Mouse (Mus musculus): ENCODE results near the gene Rasl10a. TPM values are rescaled to one million over a fixed set of nuclear protein-coding genes. Genes with fewer than 3 reads are reported as not detected.

Gene Rasl10a
- polyA plus RNA-seq, 1 experiment: 2.5 TPM

DNA sequence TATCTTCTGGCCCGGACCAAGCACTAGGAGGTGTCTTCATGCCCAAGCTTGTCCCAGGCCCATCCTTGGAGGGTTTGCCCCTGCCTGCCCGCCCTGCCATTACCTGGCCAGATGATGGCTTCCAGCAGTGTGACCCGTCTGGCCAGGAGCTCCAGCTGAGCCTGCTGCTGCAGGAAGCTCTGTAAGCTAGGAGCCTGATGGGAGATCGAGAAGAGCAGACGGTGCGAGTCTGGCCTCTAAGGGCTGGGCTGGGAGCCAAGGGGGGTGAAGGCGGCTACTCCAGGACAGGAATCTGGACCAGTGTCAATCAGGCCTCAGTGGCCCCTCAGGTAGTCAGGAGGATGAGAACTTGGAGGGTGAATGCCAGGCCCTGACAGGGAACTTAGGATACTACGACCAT is 51.5 kb downstream of the Rasl10a start:
- no peaks in the 10 kb centered on the region for H3K36me3 ChIP-seq (ENCODE audit: control insufficient read depth, insufficient read depth, low read length)
- H3K27me3 ChIP-seq (ENCODE audit: control insufficient read depth, insufficient read depth, low read length): no peaks in the 10 kb centered on the region
- H3K4me1 ChIP-seq (ENCODE audit: control insufficient read depth, insufficient read depth, low read length): peaks cover 8% of the 10 kb centered on the region
- H3K27ac ChIP-seq (ENCODE audit: control insufficient read depth, insufficient read depth, low read depth, low read length): peak overlapping the region; percentile 51
- peak overlapping the region; percentile 43 for H3K4me3 ChIP-seq (ENCODE audit: control insufficient read depth, low read depth, low read length)
- TF ChIP-seq POLR2A (IDR thresholded peaks at IDR 0.05; ENCODE audit: control insufficient read depth, low read depth, low read length): no peak
- TF ChIP-seq CTCF (IDR thresholded peaks at IDR 0.05; ENCODE audit: control insufficient read depth, insufficient read depth, insufficient replicate concordance, low read depth, low read length): no peak

Other genes with a start within 250 kb of the Rasl10a start
- 90.2 and 92.5 TPM in 2 replicates for gene Nf2, start 208.6 kb upstream of the Rasl10a start, polyA plus RNA-seq (2012; rRNA removed)
- 2.7 and 3.7 TPM in 2 replicates for gene Nipsnap1, start 184.2 kb upstream of the Rasl10a start, polyA plus RNA-seq (2012; rRNA removed)
- gene Thoc5, start 162.8 kb upstream of the Rasl10a start, polyA plus RNA-seq (2012; rRNA removed): 69.3 and 75.4 TPM in 2 replicates
- gene Nefh, start 110.1 kb upstream of the Rasl10a start, polyA plus RNA-seq (2012; rRNA removed): 0.94 and 1.0 TPM in 2 replicates
- 27.7 and 33.3 TPM in 2 replicates for gene Ap1b1, start 71.3 kb upstream of the Rasl10a start, polyA plus RNA-seq (2012; rRNA removed)
- gene Gas2l1, start 7.2 kb downstream of the Rasl10a start, polyA plus RNA-seq (2012; rRNA removed): 116 and 124 TPM in 2 replicates
- 232 and 237 TPM in 2 replicates for gene Rhbdd3, start 40.8 kb downstream of the Rasl10a start, polyA plus RNA-seq (2012; rRNA removed)
- gene Ewsr1, start 41.1 kb downstream of the Rasl10a start, polyA plus RNA-seq (2012; rRNA removed): 433 and 510 TPM in 2 replicates
- 4.0 and 5.2 TPM in 2 replicates for gene Emid1, start 94.1 kb downstream of the Rasl10a start, polyA plus RNA-seq (2012; rRNA removed)
- 13.5 and 15.4 TPM in 2 replicates for gene Kremen1, start 203.4 kb downstream of the Rasl10a start, polyA plus RNA-seq (2012; rRNA removed)